Mouse (Mus musculus) MN1 (cell line): ENCODE measurements at regions not wholly inside any gene's neighbourhood (a gene's known extent, or its start where the extent isn't known, plus 50 kb on each side); places are given as distances from the start of the nearest gene placed in this dataset.

Source experiments
- DNase-seq: peaks from one replicate; pipeline ENCODE4 v3.0.0-alpha.2; 2016; ENCODE audit warnings: low spot score

GRCm38 (mm10) chr10:39250039-39250438 lies 86.4 kb upstream of the Ccn6 start:
- no peak for DNase-seq

- no peak for DNase-seq
Observed at GRCm38 (mm10) chr10:39248486-39248885, 84.9 kb upstream of the Ccn6 start.

- DNase-seq = no peak
Observed at GRCm38 (mm10) chr10:39246984-39247383, 83.4 kb upstream of the Ccn6 start.

- DNase-seq = no peak
Observed at GRCm38 (mm10) chr10:39245141-39245540, 81.5 kb upstream of the Ccn6 start.

GRCm38 (mm10) chr10:39244061-39244460 lies 80.5 kb upstream of the Ccn6 start:
- no peak for DNase-seq

- DNase-seq = no peak
Observed at GRCm38 (mm10) chr10:39242398-39242797, 78.8 kb upstream of the Ccn6 start.

GRCm38 (mm10) chr10:39241922-39242321 lies 78.3 kb upstream of the Ccn6 start:
- no peak for DNase-seq

- DNase-seq = no peak
Observed at GRCm38 (mm10) chr10:39241486-39241885, 77.9 kb upstream of the Ccn6 start.

- no peak for DNase-seq
Observed at GRCm38 (mm10) chr10:39240966-39241365, 77.4 kb upstream of the Ccn6 start.

GRCm38 (mm10) chr10:39240178-39240791 lies 76.7 kb upstream of the Ccn6 start:
- DNase-seq = no peak

- DNase-seq = peak; percentile 92
Observed at GRCm38 (mm10) chr10:39239498-39240177, 76.0 kb upstream of the Ccn6 start.

GRCm38 (mm10) chr10:39238596-39238995 lies 75.0 kb upstream of the Ccn6 start:
- no peak for DNase-seq

GRCm38 (mm10) chr10:39237549-39237948 lies 74.0 kb upstream of the Ccn6 start:
- DNase-seq = no peak

GRCm38 (mm10) chr10:39233926-39234450 lies 70.4 kb upstream of the Ccn6 start:
- peak; percentile 68 for DNase-seq

- no peak for DNase-seq
Observed at GRCm38 (mm10) chr10:39233191-39233590, 69.6 kb upstream of the Ccn6 start.

GRCm38 (mm10) chr10:39230634-39231410 lies 67.2 kb upstream of the Ccn6 start:
- DNase-seq = no peak

- no peak for DNase-seq
Observed at GRCm38 (mm10) chr10:39229233-39229632, 65.6 kb upstream of the Ccn6 start.

GRCm38 (mm10) chr10:39228027-39228426 lies 64.4 kb upstream of the Ccn6 start:
- DNase-seq = peak; percentile 88

GRCm38 (mm10) chr10:39227499-39227942 lies 63.9 kb upstream of the Ccn6 start:
- peak; percentile 95 for DNase-seq

GRCm38 (mm10) chr10:39226518-39226917 lies 62.9 kb upstream of the Ccn6 start:
- DNase-seq = no peak

GRCm38 (mm10) chr10:39224449-39225094 lies 61.0 kb upstream of the Ccn6 start:
- no peak for DNase-seq

GRCm38 (mm10) chr10:39221028-39221427 lies 57.4 kb upstream of the Ccn6 start:
- DNase-seq = no peak
